Mouse (Mus musculus): ENCODE measurements around the gene Klhl22. TPM values are rescaled to one million over a fixed set of nuclear protein-coding genes. Genes with fewer than 3 reads are reported as not detected.

The Klhl22 gene
- polyA plus RNA-seq, 1 experiment: 126 TPM

DNA sequence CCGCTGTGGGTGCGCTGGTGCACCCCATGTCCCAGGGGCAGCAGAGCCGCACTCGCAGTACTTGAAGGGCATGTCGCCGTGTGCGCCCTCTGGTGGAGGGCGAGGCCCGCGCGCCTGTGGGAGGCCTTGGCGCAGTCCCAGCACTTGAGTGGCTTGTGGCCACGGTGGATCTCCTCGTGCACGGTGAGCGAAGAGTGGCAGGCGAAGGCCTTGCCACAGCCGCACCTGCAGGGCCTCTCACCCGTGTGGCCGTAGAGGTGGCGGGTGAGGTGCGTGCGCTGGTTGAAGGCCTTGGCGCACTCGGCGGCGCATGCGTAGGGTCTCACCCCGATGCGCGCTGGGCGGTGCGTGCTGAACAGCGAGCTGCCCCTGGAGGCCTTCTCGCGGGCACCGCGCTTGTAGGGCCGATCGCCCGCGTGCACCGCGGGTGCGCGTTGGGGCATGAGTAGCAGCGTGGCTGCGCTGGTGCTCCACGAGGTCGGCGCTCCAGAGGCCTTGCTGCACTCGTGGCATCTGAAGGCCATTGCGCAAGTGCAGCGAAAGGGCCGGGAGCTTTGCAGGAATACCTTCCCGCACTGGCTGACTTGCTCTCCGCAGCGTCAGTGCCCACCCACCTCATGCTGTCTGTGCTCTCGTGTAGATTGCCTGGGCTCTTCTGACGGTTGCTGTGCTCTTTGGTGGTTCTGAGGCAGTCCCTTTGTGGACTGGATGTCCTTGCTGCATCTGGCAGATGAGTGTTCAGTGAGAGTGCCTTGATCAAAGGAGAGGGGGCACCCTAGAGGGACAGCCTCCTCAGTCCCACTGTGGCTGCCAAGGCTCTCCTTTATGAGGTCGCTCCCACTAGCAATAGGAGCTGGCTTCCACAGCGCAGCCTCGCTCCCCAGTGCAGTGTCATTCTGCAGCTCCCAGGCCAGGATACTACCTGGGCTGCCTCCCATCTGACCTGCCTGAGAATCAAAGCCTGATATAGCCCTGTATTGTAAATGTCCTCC, 56.3 kb downstream of the Klhl22 start:
- Histone ChIP-seq H3K4me3 (ENCODE audit: insufficient read depth, low read length) (peak overlapping the region; percentile 34), H3K27ac (ENCODE audit: insufficient read depth, low read length) (no peak overlapping the region), H3K4me1 (ENCODE audit: control insufficient read depth, insufficient read depth, low read length) (0 out of 2 replicates have a peak, but pooled peaks cover 1% of the 10 kb centered on the region)
- peak; percentile 62 for TF ChIP-seq CTCF (IDR thresholded peaks at IDR 0.05; ENCODE audit: extremely low read depth, insufficient read depth, low read length)
- peak; percentile 54 for TF ChIP-seq POLR2A (IDR thresholded peaks at IDR 0.05; ENCODE audit: extremely low read depth, insufficient read depth, low read length)

DNA sequence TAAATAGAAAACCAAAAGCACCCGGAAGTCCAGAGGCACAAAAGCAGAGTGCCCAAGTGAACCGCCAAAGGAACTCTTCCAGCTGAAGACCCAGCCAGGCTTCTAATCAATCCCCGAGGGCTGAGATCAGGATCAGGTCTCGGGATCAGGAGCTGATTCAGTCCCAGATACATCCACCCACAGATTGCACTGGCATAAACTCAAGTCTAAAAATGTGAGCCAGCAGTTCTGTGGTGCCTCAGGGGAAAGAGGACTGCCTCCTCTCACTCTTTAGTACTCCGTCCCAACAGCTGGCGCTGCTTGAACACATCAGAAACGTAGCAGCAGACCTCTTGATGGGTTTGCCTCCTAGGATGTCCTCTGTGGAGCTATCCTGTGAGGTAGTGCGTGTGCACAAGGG, 57.1 kb downstream of the Klhl22 start:
- Histone ChIP-seq H3K27ac (ENCODE audit: insufficient read depth, low read length) (no peak overlapping the region), H3K4me3 (ENCODE audit: insufficient read depth, low read length) (no peak overlapping the region), H3K4me1 (ENCODE audit: control insufficient read depth, insufficient read depth, low read length) (0 out of 2 replicates have a peak, but pooled peaks cover 1% of the 10 kb centered on the region)
- no peak for TF ChIP-seq CTCF (IDR thresholded peaks at IDR 0.05; ENCODE audit: extremely low read depth, insufficient read depth, low read length)
- no peak for TF ChIP-seq POLR2A (IDR thresholded peaks at IDR 0.05; ENCODE audit: extremely low read depth, insufficient read depth, low read length)

DNA sequence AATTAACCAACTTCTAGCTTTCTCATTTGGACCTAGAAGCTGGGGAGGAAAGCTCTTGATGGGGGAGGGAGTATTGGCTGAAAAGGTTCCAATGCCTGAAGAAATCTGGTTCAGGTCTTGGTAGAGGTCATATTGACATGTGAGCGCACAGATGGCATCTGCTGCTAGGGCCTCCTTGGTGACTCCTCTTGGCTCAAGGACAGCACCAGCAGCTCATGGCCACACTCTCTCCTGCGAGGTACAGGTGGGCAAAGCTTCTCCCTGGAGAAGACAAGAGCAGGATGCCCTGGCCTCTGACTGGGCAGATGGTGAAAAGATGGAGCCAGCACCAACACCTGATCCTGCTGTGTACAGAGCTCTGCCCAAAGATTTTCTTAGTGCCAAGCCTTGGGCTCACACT, 67.1 kb downstream of the Klhl22 start:
- Histone ChIP-seq H3K27ac (ENCODE audit: insufficient read depth, low read length) (no peak overlapping the region), H3K4me3 (ENCODE audit: insufficient read depth, low read length) (no peak overlapping the region), H3K4me1 (ENCODE audit: control insufficient read depth, insufficient read depth, low read length) (no peaks in the 10 kb centered on the region)
- TF ChIP-seq POLR2A (IDR thresholded peaks at IDR 0.05; ENCODE audit: extremely low read depth, insufficient read depth, low read length) (no peak), CTCF (IDR thresholded peaks at IDR 0.05; ENCODE audit: extremely low read depth, insufficient read depth, low read length) (no peak)

DNA sequence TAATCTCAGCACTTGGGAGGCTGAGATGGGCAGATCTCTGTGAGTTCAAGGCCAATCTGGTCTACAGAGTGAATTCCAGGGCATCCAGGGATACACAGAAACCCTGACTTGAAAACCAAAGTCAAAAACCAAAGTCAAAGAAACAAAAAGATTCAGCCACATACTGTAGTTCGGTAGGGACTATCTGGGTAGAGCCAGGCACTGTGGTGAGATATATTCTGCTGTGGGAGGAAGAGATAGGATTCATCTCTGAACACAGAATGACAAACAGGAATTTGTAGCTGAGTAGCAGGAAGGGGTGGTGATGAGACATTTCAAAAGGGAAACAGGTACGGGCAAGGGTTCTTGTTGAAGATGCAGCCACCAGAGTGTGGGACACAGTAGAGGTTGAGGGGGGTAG, 68.8 kb downstream of the Klhl22 start:
- H3K4me3 ChIP-seq (ENCODE audit: insufficient read depth, low read length): no peak overlapping the region

DNA sequence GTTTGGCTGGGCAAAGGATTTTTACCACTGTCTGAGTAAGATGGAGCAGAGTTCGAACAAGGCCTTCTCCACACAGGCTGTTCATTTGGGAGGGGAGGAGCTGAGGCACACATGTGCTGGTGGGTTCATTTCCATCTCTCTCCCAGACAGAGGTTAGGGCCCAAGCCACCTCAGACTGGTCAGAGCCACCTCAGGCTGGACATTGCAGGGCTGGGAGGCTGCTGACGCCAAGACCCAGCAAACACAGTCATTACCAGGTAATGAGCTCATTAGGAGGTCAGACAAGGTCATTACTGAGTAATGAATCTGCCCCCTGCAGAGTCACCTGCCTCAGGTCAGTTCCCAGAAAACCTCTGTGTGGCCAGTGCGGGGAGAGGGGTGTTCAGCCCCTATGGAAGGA, 69.4 kb downstream of the Klhl22 start:
- Histone ChIP-seq H3K4me1 (ENCODE audit: control insufficient read depth, insufficient read depth, low read length) (peaks cover 2% of the 10 kb centered on the region; the same call in 1 of the 2 replicates), H3K4me3 (ENCODE audit: insufficient read depth, low read length) (no peak overlapping the region), H3K27ac (ENCODE audit: insufficient read depth, low read length) (no peak overlapping the region)
- TF ChIP-seq POLR2A (IDR thresholded peaks at IDR 0.05; ENCODE audit: extremely low read depth, insufficient read depth, low read length) (no peak), CTCF (IDR thresholded peaks at IDR 0.05; ENCODE audit: extremely low read depth, insufficient read depth, low read length) (no peak)

More for the DNA sequence above, 68.8 kb downstream of the Klhl22 start:
- Histone ChIP-seq H3K4me1 (ENCODE audit: control insufficient read depth, insufficient read depth, low read length) (peaks cover 2% of the 10 kb centered on the region; the same call in 1 of the 2 replicates), H3K27ac (ENCODE audit: insufficient read depth, low read length) (no peak overlapping the region)
- no peak for TF ChIP-seq CTCF (IDR thresholded peaks at IDR 0.05; ENCODE audit: extremely low read depth, insufficient read depth, low read length)
- no peak for TF ChIP-seq POLR2A (IDR thresholded peaks at IDR 0.05; ENCODE audit: extremely low read depth, insufficient read depth, low read length)

DNA sequence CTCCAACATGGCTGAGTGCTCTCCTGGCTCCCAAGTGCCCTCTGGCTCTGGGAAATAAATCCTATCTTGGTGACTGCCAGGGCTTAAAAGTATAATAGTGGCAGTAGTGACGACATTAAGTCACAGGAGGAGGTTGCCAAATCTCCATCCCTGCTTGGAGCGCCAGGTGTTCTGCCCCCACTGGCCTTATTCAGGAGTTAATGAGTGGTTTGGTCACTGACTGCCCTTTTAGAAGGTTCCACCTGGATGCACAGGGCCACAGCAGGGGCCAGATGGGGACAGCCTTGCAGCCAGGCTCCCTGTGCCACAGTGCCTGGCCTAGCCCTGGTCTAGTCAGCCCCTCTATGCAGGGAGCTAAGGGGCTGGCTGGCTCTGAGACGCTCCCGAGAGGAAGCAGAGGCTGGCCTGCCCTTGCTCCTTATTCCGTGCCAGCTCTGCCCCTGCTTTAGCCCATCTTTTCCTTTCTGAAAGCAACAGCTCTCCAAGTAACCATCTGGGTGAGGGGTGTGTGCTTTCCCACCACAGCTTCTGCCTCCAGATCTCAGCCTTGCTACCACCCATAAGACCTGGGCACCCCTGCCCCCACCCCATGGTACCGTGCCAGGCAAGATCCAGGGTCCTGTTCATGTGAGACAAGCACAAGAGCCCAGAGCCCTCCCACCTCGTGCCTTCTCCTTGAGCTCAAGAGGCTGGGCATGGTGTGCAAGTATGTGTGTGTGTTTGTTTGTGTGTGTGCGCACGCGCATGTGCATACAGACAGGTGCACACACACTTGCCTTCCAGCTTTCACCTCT, 71.2 kb downstream of the Klhl22 start:
- peaks cover 4% of the 10 kb centered on the region; the same call in 1 of the 2 replicates for H3K4me1 ChIP-seq (ENCODE audit: control insufficient read depth, insufficient read depth, low read length)
- no peak for TF ChIP-seq POLR2A (IDR thresholded peaks at IDR 0.05; ENCODE audit: extremely low read depth, insufficient read depth, low read length)
- TF ChIP-seq CTCF (IDR thresholded peaks at IDR 0.05; ENCODE audit: extremely low read depth, insufficient read depth, low read length): no peak
- H3K27ac ChIP-seq (ENCODE audit: insufficient read depth, low read length): no peak overlapping the region
- no peak overlapping the region for H3K4me3 ChIP-seq (ENCODE audit: insufficient read depth, low read length)

DNA sequence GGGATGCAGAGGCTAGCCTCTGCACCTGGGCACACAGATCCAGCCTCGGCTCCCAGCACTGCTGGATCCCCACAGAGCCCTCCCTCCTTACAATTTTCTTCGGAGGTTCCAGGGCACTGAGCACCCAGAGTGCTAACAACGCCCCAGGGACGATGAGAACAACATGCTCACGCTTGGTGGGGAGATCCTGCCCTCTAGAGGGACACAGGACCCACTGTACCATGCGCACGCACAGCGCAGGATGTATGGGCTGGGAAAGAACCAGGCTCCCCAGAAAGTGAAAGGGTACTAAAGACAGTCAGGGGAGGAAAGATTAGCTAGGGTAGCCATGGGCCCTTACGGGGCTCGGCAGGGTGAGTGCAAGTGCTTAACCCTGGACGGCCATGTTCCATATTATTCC, 72.4 kb downstream of the Klhl22 start:
- Histone ChIP-seq H3K27ac (ENCODE audit: insufficient read depth, low read length) (no peak overlapping the region), H3K4me3 (ENCODE audit: insufficient read depth, low read length) (no peak overlapping the region), H3K4me1 (ENCODE audit: control insufficient read depth, insufficient read depth, low read length) (peaks cover 4% of the 10 kb centered on the region)
- no peak for TF ChIP-seq POLR2A (IDR thresholded peaks at IDR 0.05; ENCODE audit: extremely low read depth, insufficient read depth, low read length)
- TF ChIP-seq CTCF (IDR thresholded peaks at IDR 0.05; ENCODE audit: extremely low read depth, insufficient read depth, low read length): no peak

DNA sequence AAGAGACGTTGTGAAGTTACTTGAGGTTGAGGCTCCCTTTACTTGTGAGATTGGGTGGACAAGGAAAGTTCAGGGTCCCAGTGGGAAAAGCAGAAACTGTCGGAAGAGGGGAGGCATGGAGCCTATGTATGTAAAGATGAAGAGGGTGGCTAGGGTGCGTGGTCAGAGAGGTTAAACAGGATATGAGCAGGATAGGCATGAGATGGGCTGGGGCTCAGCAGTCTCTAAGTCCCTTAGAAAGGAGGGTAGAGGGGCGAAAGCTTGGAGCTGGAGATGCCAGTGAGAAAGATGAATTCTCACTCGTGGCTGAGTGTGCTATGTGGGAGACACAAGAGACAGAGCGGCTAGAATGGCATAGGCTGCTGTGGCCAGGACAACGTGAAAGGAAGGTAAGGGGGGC, 73.4 kb downstream of the Klhl22 start, which contains the start of gene B830017H08Rik:
Gene B830017H08Rik (plus strand): TSS at position 301 of the 400 bp plus-strand sequence.
- H3K4me3 ChIP-seq (ENCODE audit: insufficient read depth, low read length): peak within 1 kb of the TSS; percentile 39
- peak within 1 kb of the TSS; percentile 47 for H3K27ac ChIP-seq (ENCODE audit: insufficient read depth, low read length)
- peaks cover 4% of the 10 kb centered on the region for H3K4me1 ChIP-seq (ENCODE audit: control insufficient read depth, insufficient read depth, low read length)
- no peak for TF ChIP-seq CTCF (IDR thresholded peaks at IDR 0.05; ENCODE audit: extremely low read depth, insufficient read depth, low read length)
- TF ChIP-seq POLR2A (IDR thresholded peaks at IDR 0.05; ENCODE audit: extremely low read depth, insufficient read depth, low read length): no peak

DNA sequence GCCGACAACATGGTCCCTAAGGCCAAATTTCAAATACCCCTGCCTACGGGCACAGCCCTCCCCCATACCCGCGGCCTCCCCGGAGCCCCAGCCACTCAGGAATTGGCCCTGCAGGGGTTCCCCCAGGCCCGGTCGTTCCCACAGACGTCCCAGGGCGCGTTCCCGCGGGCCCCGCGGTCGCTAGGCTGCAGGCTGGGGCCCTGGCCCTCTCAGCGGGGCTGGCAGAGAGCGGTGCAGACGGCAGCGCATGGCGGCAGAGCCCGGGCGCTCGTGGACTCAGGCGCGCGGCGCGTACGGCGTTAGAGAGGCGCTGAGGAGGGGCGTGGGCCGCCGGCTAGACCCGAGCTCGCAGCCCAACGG, 73.9 kb downstream of the Klhl22 start:
- H3K4me1 ChIP-seq (ENCODE audit: control insufficient read depth, insufficient read depth, low read length): peaks cover 4% of the 10 kb centered on the region
- TF ChIP-seq CTCF (IDR thresholded peaks at IDR 0.05; ENCODE audit: extremely low read depth, insufficient read depth, low read length): no peak
- no peak for TF ChIP-seq POLR2A (IDR thresholded peaks at IDR 0.05; ENCODE audit: extremely low read depth, insufficient read depth, low read length)
- peak overlapping the region; percentile 39 for H3K4me3 ChIP-seq (ENCODE audit: insufficient read depth, low read length)
- peak overlapping the region; percentile 47 for H3K27ac ChIP-seq (ENCODE audit: insufficient read depth, low read length)

Data from cortical plate, adult 2 months (tissue).